Mouse (Mus musculus): ENCODE results near the gene Tmem219. TPM values are rescaled to one million over a fixed set of nuclear protein-coding genes. Genes with fewer than 3 reads are reported as not detected.

Gene Tmem219
- polyA plus RNA-seq, 1 experiment, result 76.2 TPM

DNA sequence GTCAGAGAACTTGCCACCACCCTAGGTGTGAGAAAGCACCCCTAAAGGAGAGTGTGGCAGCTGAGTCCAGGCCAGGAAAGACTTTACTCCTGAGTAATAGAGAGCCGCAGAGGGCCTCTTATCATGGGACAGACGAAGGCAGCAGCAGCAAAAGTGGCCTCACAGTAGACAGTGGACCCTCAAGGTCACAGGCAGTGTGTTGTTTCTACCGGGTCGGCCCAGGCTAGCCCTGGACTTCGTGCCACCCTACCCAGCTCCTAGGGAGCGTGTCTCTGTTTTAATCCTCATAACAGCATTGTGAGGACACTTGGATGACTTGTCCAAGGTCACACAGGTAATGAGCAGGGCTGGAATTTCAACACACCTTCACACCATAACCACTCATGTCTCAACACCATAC, 72.6 kb downstream of the Tmem219 start:
- WGBS, result 79% methylated on average over 6 of the region's 6 CpGs

DNA sequence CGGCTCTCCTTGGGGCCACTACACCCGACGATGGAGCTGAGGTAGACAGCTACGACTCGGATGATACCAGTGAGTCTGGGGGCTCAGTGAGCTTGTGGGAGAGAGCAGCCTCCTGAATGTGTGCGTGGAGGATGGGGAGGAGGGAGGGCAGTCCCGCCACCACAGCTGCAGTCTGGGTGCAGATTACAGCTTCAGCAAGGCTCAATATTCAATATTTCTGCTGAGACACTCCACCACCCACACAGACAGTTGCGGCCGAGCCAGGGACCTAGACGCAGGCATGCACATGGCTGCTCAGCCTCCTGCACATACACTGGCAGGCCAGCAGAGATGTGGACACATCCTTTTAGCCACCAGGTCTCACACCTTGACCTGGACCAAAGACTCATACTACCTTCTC, 73.9 kb downstream of the Tmem219 start:
- H3K4me3 ChIP-seq (replicated peaks; ENCODE audit: control insufficient read depth, low read depth, low read length), result no peak overlapping the region
- 17% methylated on average over 10 of the region's 10 CpGs for WGBS
- TF ChIP-seq POLR2A (IDR thresholded peaks at IDR 0.05; ENCODE audit: borderline replicate concordance, control insufficient read depth, low read depth, low read length) (no peak), CTCF (IDR thresholded peaks at IDR 0.05; ENCODE audit: control insufficient read depth, insufficient read depth, low read length) (no peak)
- H3K27ac ChIP-seq (ENCODE audit: control insufficient read depth, insufficient read depth, low read depth, low read length, poor library complexity), result no peak overlapping the region; the same call in 1 of the 2 replicates
- H3K4me1 ChIP-seq (ENCODE audit: control insufficient read depth, insufficient read depth, low read length), result no peaks in the 10 kb centered on the region

More for the DNA sequence above, 72.6 kb downstream of the Tmem219 start:
- Histone ChIP-seq H3K4me1 (ENCODE audit: control insufficient read depth, insufficient read depth, low read length) (no peaks in the 10 kb centered on the region), H3K4me3 (replicated peaks; ENCODE audit: control insufficient read depth, low read depth, low read length) (no peak overlapping the region), H3K27ac (ENCODE audit: control insufficient read depth, insufficient read depth, low read depth, low read length, poor library complexity) (no peak overlapping the region)
- TF ChIP-seq POLR2A (IDR thresholded peaks at IDR 0.05; ENCODE audit: borderline replicate concordance, control insufficient read depth, low read depth, low read length) (no peak), CTCF (IDR thresholded peaks at IDR 0.05; ENCODE audit: control insufficient read depth, insufficient read depth, low read length) (no peak)

DNA sequence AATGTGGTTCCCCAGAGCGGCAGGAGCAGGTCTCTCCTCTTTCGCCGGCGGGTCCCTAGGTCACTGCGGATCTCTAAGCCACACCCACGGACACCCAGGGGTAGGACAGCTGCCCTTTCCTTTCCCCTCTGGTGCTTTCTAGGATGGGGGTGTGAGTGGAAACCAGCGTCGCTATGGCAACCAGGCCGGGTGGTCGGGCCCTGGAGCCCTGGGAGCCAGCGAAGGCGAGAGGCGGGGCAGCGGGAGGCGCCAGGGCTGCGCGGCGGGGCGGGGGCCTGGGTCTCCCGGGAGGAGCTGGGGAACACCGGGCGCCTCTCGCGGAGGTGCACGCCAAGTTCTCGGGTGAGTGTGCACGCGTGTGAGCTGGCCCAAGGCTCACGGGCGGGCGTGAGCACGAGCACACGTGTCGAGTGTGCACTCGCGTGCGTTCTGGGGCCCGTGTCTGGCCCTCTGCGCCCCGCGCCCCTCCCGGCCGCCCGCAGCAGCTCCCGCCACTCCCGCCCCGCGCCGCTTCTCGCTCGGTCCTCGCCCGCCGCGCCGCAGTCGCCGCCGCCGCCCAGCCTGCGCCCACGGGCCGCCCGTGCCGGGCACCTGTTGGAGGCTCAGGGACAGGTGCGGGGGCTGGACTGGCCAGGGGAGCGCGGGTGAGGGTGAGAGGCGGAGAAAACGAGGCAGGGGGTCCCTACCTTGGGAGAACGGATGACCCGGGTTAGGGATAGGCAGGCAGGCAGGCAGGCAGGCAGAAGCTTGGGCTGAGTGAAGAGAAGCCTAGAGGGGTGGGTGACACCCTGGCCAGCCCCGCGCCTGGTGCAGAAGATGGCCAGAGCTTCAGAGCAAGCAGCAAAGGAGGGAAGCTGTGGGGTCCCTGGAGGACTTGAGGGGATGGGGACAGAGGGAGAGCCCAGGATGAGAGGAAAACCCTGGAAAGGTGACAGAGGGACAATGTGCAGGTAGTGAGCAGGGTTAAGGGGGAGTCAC, 75.0 kb downstream of the Tmem219 start:
- no peak overlapping the region for H3K27ac ChIP-seq (ENCODE audit: control insufficient read depth, insufficient read depth, low read depth, low read length, poor library complexity)
- no peak overlapping the region for H3K4me3 ChIP-seq (replicated peaks; ENCODE audit: control insufficient read depth, low read depth, low read length)
- WGBS, result 2% methylated on average over 74 of the region's 74 CpGs
- TF ChIP-seq CTCF (IDR thresholded peaks at IDR 0.05; ENCODE audit: control insufficient read depth, insufficient read depth, low read length) (no peak), POLR2A (IDR thresholded peaks at IDR 0.05; ENCODE audit: borderline replicate concordance, control insufficient read depth, low read depth, low read length) (no peak)
- H3K4me1 ChIP-seq (ENCODE audit: control insufficient read depth, insufficient read depth, low read length), result no peaks in the 10 kb centered on the region

DNA sequence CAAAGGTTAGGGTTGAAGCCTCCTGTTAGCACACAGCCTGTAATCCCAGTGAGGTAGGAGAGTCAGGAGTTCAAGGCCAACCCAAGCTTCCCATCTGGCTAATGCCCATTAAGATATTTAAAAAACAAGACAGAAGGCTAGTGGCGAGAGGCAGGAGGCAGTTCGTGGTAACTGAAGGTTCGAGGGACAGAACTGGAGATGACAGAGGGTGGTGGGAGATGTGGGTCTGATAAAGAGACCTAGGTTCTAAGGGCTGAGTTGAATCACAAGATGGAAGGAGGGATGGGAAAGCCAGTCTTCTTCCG, 75.6 kb downstream of the Tmem219 start, which contains the start of gene Doc2a:
Gene Doc2a, plus strand, starts transcription at position 301 of the 305 bp plus-strand sequence.
- H3K4me3 ChIP-seq (replicated peaks; ENCODE audit: control insufficient read depth, low read depth, low read length), result no peak within 1 kb of the TSS
- WGBS, result 38% methylated on average over 4 of the region's 4 CpGs
- TF ChIP-seq CTCF (IDR thresholded peaks at IDR 0.05; ENCODE audit: control insufficient read depth, insufficient read depth, low read length) (no peak), POLR2A (IDR thresholded peaks at IDR 0.05; ENCODE audit: borderline replicate concordance, control insufficient read depth, low read depth, low read length) (no peak)
- no peak within 1 kb of the TSS for H3K27ac ChIP-seq (ENCODE audit: control insufficient read depth, insufficient read depth, low read depth, low read length, poor library complexity)
- H3K4me1 ChIP-seq (ENCODE audit: control insufficient read depth, insufficient read depth, low read length), result no peaks in the 10 kb centered on the region

DNA sequence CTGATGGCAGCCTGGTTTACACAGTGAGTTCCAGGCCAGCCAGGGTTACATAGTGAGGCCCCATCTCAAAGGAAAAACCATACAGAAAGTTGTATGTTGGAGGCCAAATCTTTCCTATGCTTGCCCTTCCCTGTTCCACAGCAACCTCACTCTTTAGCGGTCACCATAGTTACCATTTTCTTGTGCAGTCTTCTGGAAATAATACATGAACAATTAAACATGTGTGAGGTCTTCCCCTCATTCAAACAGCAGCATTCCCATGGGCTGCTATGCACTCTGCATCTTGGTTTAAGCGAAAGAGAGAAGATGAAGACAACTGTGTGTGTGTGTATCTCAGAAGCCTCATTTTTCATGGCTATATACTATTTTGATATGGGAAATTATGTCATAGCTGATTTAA, 77.2 kb downstream of the Tmem219 start:
- Histone ChIP-seq H3K4me3 (replicated peaks; ENCODE audit: control insufficient read depth, low read depth, low read length) (no peak overlapping the region), H3K27ac (ENCODE audit: control insufficient read depth, insufficient read depth, low read depth, low read length, poor library complexity) (no peak overlapping the region), H3K4me1 (ENCODE audit: control insufficient read depth, insufficient read depth, low read length) (no peaks in the 10 kb centered on the region)
- TF ChIP-seq CTCF (IDR thresholded peaks at IDR 0.05; ENCODE audit: control insufficient read depth, insufficient read depth, low read length) (no peak), POLR2A (IDR thresholded peaks at IDR 0.05; ENCODE audit: borderline replicate concordance, control insufficient read depth, low read depth, low read length) (no peak)
- WGBS, result 88% methylated on average over 2 of the region's 2 CpGs

DNA sequence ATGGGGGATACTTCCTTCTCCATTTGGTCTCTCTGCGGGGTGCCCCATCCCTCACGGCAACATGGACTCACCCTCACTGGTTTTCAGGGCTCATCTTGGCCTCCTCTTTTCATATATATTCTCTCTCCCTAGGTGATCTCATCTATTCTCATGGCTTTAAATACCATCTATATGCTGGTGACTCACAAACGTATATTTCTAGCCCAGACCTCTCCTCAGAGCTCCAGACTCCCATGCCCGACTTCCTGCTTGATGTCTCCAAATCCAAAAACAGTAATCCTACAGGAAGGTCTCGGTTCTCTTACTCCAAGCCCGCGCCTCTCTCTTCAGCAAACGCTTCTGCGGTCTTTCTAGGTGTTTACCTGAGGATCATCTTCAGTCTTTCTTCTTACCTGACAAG, 79.4 kb downstream of the Tmem219 start:
- 60% methylated on average over 9 of the region's 9 CpGs for WGBS
- H3K27ac ChIP-seq (ENCODE audit: control insufficient read depth, insufficient read depth, low read depth, low read length, poor library complexity), result no peak overlapping the region
- H3K4me3 ChIP-seq (replicated peaks; ENCODE audit: control insufficient read depth, low read depth, low read length), result no peak overlapping the region
- H3K4me1 ChIP-seq (ENCODE audit: control insufficient read depth, insufficient read depth, low read length), result no peaks in the 10 kb centered on the region
- no peak for TF ChIP-seq POLR2A (IDR thresholded peaks at IDR 0.05; ENCODE audit: borderline replicate concordance, control insufficient read depth, low read depth, low read length)
- TF ChIP-seq CTCF (IDR thresholded peaks at IDR 0.05; ENCODE audit: control insufficient read depth, insufficient read depth, low read length), result no peak

Other genes with a start within 250 kb of the Tmem219 start
- 14.2 and 34.1 TPM in 2 replicates for gene Sult1a1, start 246.5 kb downstream of the Tmem219 start, polyA plus RNA-seq (2011; ENCODE audit: insufficient read depth, insufficient read length, low replicate concordance, missing spikeins)
- gene Bola2, start 227.5 kb downstream of the Tmem219 start, polyA plus RNA-seq (2011; ENCODE audit: insufficient read depth, insufficient read length, low replicate concordance, missing spikeins), result 77.8 and 182 TPM in 2 replicates
- gene Slx1b, start 227.1 kb downstream of the Tmem219 start, polyA plus RNA-seq (2011; ENCODE audit: insufficient read depth, insufficient read length, low replicate concordance, missing spikeins), result 5.0 and 11.1 TPM in 2 replicates
- gene Coro1a, start 215.1 kb downstream of the Tmem219 start, polyA plus RNA-seq (2011; ENCODE audit: insufficient read depth, insufficient read length, low replicate concordance, missing spikeins), result 370 and 776 TPM in 2 replicates
- gene Mapk3, start 163.3 kb downstream of the Tmem219 start, polyA plus RNA-seq (2011; ENCODE audit: insufficient read depth, insufficient read length, low replicate concordance, missing spikeins), result 78.4 and 117 TPM in 2 replicates
- 20.1 and 40.1 TPM in 2 replicates for gene Gdpd3, start 156.6 kb downstream of the Tmem219 start, polyA plus RNA-seq (2011; ENCODE audit: insufficient read depth, insufficient read length, low replicate concordance, missing spikeins)
- gene Ypel3, start 146.0 kb downstream of the Tmem219 start, polyA plus RNA-seq (2011; ENCODE audit: insufficient read depth, insufficient read length, low replicate concordance, missing spikeins), result 236 and 411 TPM in 2 replicates
- 7.5 and 13.7 TPM in 2 replicates for gene Tbx6, start 141.4 kb downstream of the Tmem219 start, polyA plus RNA-seq (2011; ENCODE audit: insufficient read depth, insufficient read length, low replicate concordance, missing spikeins)
- gene Ppp4c, start 130.4 kb downstream of the Tmem219 start, polyA plus RNA-seq (2011; ENCODE audit: insufficient read depth, insufficient read length, low replicate concordance, missing spikeins), result 90.6 and 130 TPM in 2 replicates
- 1.9 TPM in 1 of 2 replicates, not detected in the other for gene Fam57b, start 125.2 kb downstream of the Tmem219 start, polyA plus RNA-seq (2011; ENCODE audit: insufficient read depth, insufficient read length, low replicate concordance, missing spikeins)
- gene 4930451I11Rik, start 91.3 kb downstream of the Tmem219 start, polyA plus RNA-seq (2011; ENCODE audit: insufficient read depth, insufficient read length, low replicate concordance, missing spikeins), result not detected in 2 replicates
- gene Doc2a, start 75.5 kb downstream of the Tmem219 start, polyA plus RNA-seq (2011; ENCODE audit: insufficient read depth, insufficient read length, low replicate concordance, missing spikeins), result not detected in 2 replicates
- 77.2 and 107 TPM in 2 replicates for gene Hirip3, start 60.9 kb downstream of the Tmem219 start, polyA plus RNA-seq (2011; ENCODE audit: insufficient read depth, insufficient read length, low replicate concordance, missing spikeins)
- gene Ino80e, start 60.5 kb downstream of the Tmem219 start, polyA plus RNA-seq (2011; ENCODE audit: insufficient read depth, insufficient read length, low replicate concordance, missing spikeins), result 38.1 and 59.7 TPM in 2 replicates
- 113 and 149 TPM in 2 replicates for gene Taok2, start 38.2 kb downstream of the Tmem219 start, polyA plus RNA-seq (2011; ENCODE audit: insufficient read depth, insufficient read length, low replicate concordance, missing spikeins)
- 4.0 and 17.3 TPM in 2 replicates for gene Kctd13, start 6.0 kb upstream of the Tmem219 start, polyA plus RNA-seq (2011; ENCODE audit: insufficient read depth, insufficient read length, low replicate concordance, missing spikeins)
- gene Asphd1, start 26.7 kb upstream of the Tmem219 start, polyA plus RNA-seq (2011; ENCODE audit: insufficient read depth, insufficient read length, low replicate concordance, missing spikeins), result not detected in 2 replicates
- 0.83 and 3.5 TPM in 2 replicates for gene Sez6l2, start 27.6 kb upstream of the Tmem219 start, polyA plus RNA-seq (2011; ENCODE audit: insufficient read depth, insufficient read length, low replicate concordance, missing spikeins)
- 51.4 and 89.1 TPM in 2 replicates for gene Cdipt, start 53.0 kb upstream of the Tmem219 start, polyA plus RNA-seq (2011; ENCODE audit: insufficient read depth, insufficient read length, low replicate concordance, missing spikeins)
- 2.3 and 2.4 TPM in 2 replicates for gene Cdiptos, start 53.2 kb upstream of the Tmem219 start, polyA plus RNA-seq (2011; ENCODE audit: insufficient read depth, insufficient read length, low replicate concordance, missing spikeins)
- gene Mvp, start 91.7 kb upstream of the Tmem219 start, polyA plus RNA-seq (2011; ENCODE audit: insufficient read depth, insufficient read length, low replicate concordance, missing spikeins), result 6.3 and 15.1 TPM in 2 replicates
- gene Pagr1b, start 93.6 kb upstream of the Tmem219 start, polyA plus RNA-seq (2011; ENCODE audit: insufficient read depth, insufficient read length, low replicate concordance, missing spikeins), result not detected in 2 replicates
- gene Pagr1a, start 94.4 kb upstream of the Tmem219 start, polyA plus RNA-seq (2011; ENCODE audit: insufficient read depth, insufficient read length, low replicate concordance, missing spikeins), result 20.4 TPM in 1 of 2 replicates, not detected in the other
- gene Gm42742, start 98.2 kb upstream of the Tmem219 start, polyA plus RNA-seq (2011; ENCODE audit: insufficient read depth, insufficient read length, low replicate concordance, missing spikeins), result 11.2 and 52.5 TPM in 2 replicates
- gene Prrt2, start 98.3 kb upstream of the Tmem219 start, polyA plus RNA-seq (2011; ENCODE audit: insufficient read depth, insufficient read length, low replicate concordance, missing spikeins), result 5.3 TPM in 1 of 2 replicates, not detected in the other
- 153 and 314 TPM in 2 replicates for gene Maz, start 104.1 kb upstream of the Tmem219 start, polyA plus RNA-seq (2011; ENCODE audit: insufficient read depth, insufficient read length, low replicate concordance, missing spikeins)
- gene Kif22, start 119.6 kb upstream of the Tmem219 start, polyA plus RNA-seq (2011; ENCODE audit: insufficient read depth, insufficient read length, low replicate concordance, missing spikeins), result 114 and 164 TPM in 2 replicates
- gene Zg16, start 164.4 kb upstream of the Tmem219 start, polyA plus RNA-seq (2011; ENCODE audit: insufficient read depth, insufficient read length, low replicate concordance, missing spikeins), result 3.1 TPM in 1 of 2 replicates, not detected in the other
- gene AI467606, start 168.4 kb upstream of the Tmem219 start, polyA plus RNA-seq (2011; ENCODE audit: insufficient read depth, insufficient read length, low replicate concordance, missing spikeins), result 13.6 and 36.8 TPM in 2 replicates
- 1.4 and 10.6 TPM in 2 replicates for gene Qprt, start 199.3 kb upstream of the Tmem219 start, polyA plus RNA-seq (2011; ENCODE audit: insufficient read depth, insufficient read length, low replicate concordance, missing spikeins)
- 29.7 and 49.2 TPM in 2 replicates for gene Spn, start 214.9 kb upstream of the Tmem219 start, polyA plus RNA-seq (2011; ENCODE audit: insufficient read depth, insufficient read length, low replicate concordance, missing spikeins)

All from bone marrow, adult 2 months (tissue).